Mouse (Mus musculus) forebrain, postnatal 0 days (tissue): ENCODE results near the gene Ocel1. TPM values are rescaled to one million over a fixed set of nuclear protein-coding genes. Genes with fewer than 3 reads are reported as not detected.

Experiments used
- ATAC-seq: fragments of 200-750 bp; cut with Nextera tagmentation; 2 replicates; pipeline ENCODE4 v1.8.0; 2017; ENCODE audit warnings: mild to moderate bottlenecking, moderate library complexity
- DNase-seq: peaks from one replicate; pipeline ENCODE4 v3.0.0-alpha.2; 2015
- H3K27ac ChIP-seq: fragments of 300-500 bp; sonication (generic); 2 replicates; pipeline ENCODE4 v1.5.1; 2014; ENCODE audit warnings: low read depth, mild to moderate bottlenecking, antibody characterized with exemption, low read length, moderate library complexity, mixed read lengths
- H3K27me3 ChIP-seq: fragments of 300-500 bp; sonication (generic); 2 replicates; pipeline ENCODE4 v1.6.1; 2014; ENCODE audit warnings: mild to moderate bottlenecking, low read length, mixed read lengths; ENCODE audit not compliant: insufficient read depth
- H3K36me3 ChIP-seq: fragments of 300-500 bp; sonication (generic); 2 replicates; pipeline ENCODE4 v1.6.1; 2014; ENCODE audit warnings: mild to moderate bottlenecking, moderate library complexity; ENCODE audit not compliant: insufficient read depth
- H3K4me1 ChIP-seq: fragments of 300-500 bp; sonication (generic); 2 replicates; pipeline ENCODE4 v1.6.1; 2014; ENCODE audit warnings: antibody characterized with exemption; ENCODE audit not compliant: insufficient read depth
- H3K4me2 ChIP-seq: fragments of 300-500 bp; sonication (generic); 2 replicates; pipeline ENCODE4 v1.6.1; 2014; ENCODE audit warnings: low read depth, mild to moderate bottlenecking, moderate library complexity
- H3K4me3 ChIP-seq: fragments of 300-500 bp; sonication (generic); 2 replicates; pipeline ENCODE4 v1.5.1; 2014; ENCODE audit warnings: low read depth, low read length, mixed read lengths
- H3K9ac ChIP-seq: fragments of 300-500 bp; sonication (generic); 2 replicates; pipeline ENCODE4 v1.6.1; 2014; ENCODE audit warnings: mild to moderate bottlenecking
- H3K9me3 ChIP-seq: fragments of 300-500 bp; sonication (generic); 2 replicates; pipeline ENCODE4 v1.6.1; 2016; ENCODE audit warnings: low read length
- CTCF ChIP-seq: sonication (generic); IDR thresholded peaks from 2 replicates; pipeline ENCODE4 v1.5.1; 2016; ENCODE audit warnings: antibody characterized with exemption, control low read depth, low read depth
- WGBS: fragments of 180-500 bp; shearing (Covaris S2); extraction: QIAGEN DNeasy Blood & Tissue Kit; methylation state at CpG from one replicate; pipeline ENCODE4 v1.1.7; 2014; 5-methylcytosine and 5-hydroxymethylcytosine counted together
- polyA plus RNA-seq: library from polyadenylated mRNA; unstranded; fragments of >200 nt; fragmentation: Nextera tagmentation; extraction: Ambion mirVana; gene quantifications from 2 replicates; pipeline ENCODE4 v1.2.1, GENCODE M21; 2015
- total RNA-seq: library from RNA; depleted of rRNA; stranded (reverse); fragments of >200 nt; gene quantifications from 2 replicates; pipeline ENCODE4 v1.2.3, GENCODE M21; 2014

The Ocel1 gene
- total and polyA plus RNA-seq, 2 experiments from 2014 or later, result 6.6 to 14.3 TPM

DNA sequence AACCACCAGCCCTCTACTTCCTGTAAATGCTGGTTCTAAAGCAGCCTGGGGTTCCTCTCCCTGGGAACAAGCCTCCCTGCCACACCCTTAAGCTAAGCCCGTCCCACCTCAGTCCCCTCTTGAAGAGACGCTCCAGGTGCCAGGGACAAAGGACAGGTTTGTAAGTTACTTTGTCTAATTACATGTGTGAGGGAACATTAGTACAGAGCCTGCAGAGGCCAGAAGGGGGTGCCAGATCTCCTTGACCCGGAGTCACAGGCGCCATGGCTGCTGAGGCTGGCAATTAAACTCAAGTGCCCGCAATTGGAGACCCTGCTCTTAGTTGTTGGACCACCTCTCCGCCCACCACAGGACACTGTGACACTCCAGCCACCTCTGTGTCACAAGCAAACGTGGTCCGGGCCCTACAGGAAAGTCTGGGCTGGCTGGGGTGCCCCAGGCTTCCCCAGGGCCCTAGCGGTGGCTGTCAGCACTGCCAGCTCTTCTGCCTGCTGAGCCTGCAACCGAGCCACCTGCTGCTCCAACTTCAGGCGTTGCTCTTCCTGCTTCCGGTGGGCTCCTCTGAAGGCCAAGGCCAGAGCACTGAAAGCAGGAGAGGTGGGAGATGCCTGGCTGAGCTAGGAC, 14.2 kb downstream of the Ocel1 start:
- no peak overlapping the region for H3K9ac ChIP-seq
- H3K4me3 ChIP-seq, result no peak overlapping the region
- H3K4me2 ChIP-seq, result no peak overlapping the region
- no peaks in the 10 kb centered on the region for H3K27me3 ChIP-seq
- TF ChIP-seq CTCF, result no peak
- H3K9me3 ChIP-seq, result no peaks in the 10 kb centered on the region
- no peak overlapping the region for H3K27ac ChIP-seq
- H3K4me1 ChIP-seq, result peaks cover 4% of the 10 kb centered on the region; the same call in 1 of the 2 replicates
- ATAC-seq, result no peak
- 70% methylated on average over 12 of the region's 12 CpGs for WGBS
- no peak for DNase-seq
- H3K36me3 ChIP-seq, result no peaks in the 10 kb centered on the region

- H3K4me1 ChIP-seq, result no peaks in the 10 kb centered on the region
- H3K9ac ChIP-seq, result no peak overlapping the region
- no peak for DNase-seq
- WGBS, result 80% methylated on average over 1 of the region's 1 CpGs
- no peaks in the 10 kb centered on the region for H3K27me3 ChIP-seq
- H3K36me3 ChIP-seq, result no peaks in the 10 kb centered on the region
- ATAC-seq, result no peak
- H3K4me3 ChIP-seq, result no peak overlapping the region
- no peak overlapping the region for H3K4me2 ChIP-seq
- no peak for TF ChIP-seq CTCF
- no peaks in the 10 kb centered on the region for H3K9me3 ChIP-seq
- H3K27ac ChIP-seq, result no peak overlapping the region
Observed at GRCm38 (mm10) chr8:71388267-71388666, 17.2 kb downstream of the Ocel1 start.

GRCm38 (mm10) chr8:71391696-71392095, 20.6 kb downstream of the Ocel1 start:
- H3K4me2 ChIP-seq, result no peak overlapping the region
- no peaks in the 10 kb centered on the region for H3K9me3 ChIP-seq
- TF ChIP-seq CTCF, result no peak
- no peak overlapping the region for H3K9ac ChIP-seq
- H3K4me1 ChIP-seq, result no peaks in the 10 kb centered on the region
- H3K27me3 ChIP-seq, result no peaks in the 10 kb centered on the region
- H3K27ac ChIP-seq, result no peak overlapping the region
- no peak overlapping the region for H3K4me3 ChIP-seq
- 91% methylated on average over 2 of the region's 2 CpGs for WGBS
- no peak for DNase-seq
- ATAC-seq, result no peak
- H3K36me3 ChIP-seq, result no peaks in the 10 kb centered on the region

GRCm38 (mm10) chr8:71392391-71392790, 21.3 kb downstream of the Ocel1 start:
- no peak overlapping the region for H3K4me3 ChIP-seq
- H3K27ac ChIP-seq, result no peak overlapping the region
- DNase-seq (no peak), ATAC-seq (no peak)
- H3K4me2 ChIP-seq, result no peak overlapping the region
- no peaks in the 10 kb centered on the region for H3K36me3 ChIP-seq
- peaks cover 2% of the 10 kb centered on the region for H3K4me1 ChIP-seq
- no peak for TF ChIP-seq CTCF
- WGBS, result 78% methylated on average over 5 of the region's 5 CpGs
- H3K9ac ChIP-seq, result no peak overlapping the region
- H3K27me3 ChIP-seq, result no peaks in the 10 kb centered on the region
- H3K9me3 ChIP-seq, result no peaks in the 10 kb centered on the region

DNA sequence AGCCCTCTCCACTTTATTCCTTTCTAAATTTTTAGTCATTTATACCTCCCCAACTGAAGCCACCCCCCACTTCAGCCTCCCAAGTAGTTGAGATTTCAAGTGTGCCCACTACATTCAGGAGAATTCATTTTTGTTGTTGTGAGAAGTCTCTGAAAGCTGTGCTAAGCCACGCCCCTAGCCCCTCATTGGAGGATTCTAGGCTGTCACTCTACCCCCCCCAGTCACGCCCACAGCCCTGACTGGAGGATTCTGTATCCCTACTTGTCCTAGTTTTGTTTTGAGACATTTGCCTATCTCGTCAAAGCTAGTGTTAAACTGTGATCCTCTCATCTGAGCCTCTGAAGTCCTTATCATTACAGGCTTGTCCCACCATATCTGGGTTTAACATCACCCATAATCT, 21.8 kb downstream of the Ocel1 start:
- H3K4me3 ChIP-seq, result no peak overlapping the region
- H3K27ac ChIP-seq, result no peak overlapping the region
- no peak overlapping the region for H3K4me2 ChIP-seq
- no peaks in the 10 kb centered on the region for H3K9me3 ChIP-seq
- DNase-seq (no peak), ATAC-seq (no peak)
- peaks cover 6% of the 10 kb centered on the region for H3K4me1 ChIP-seq
- WGBS, result 8% methylated on average over 3 of the region's 3 CpGs
- H3K36me3 ChIP-seq, result no peaks in the 10 kb centered on the region
- H3K27me3 ChIP-seq, result no peaks in the 10 kb centered on the region
- no peak for TF ChIP-seq CTCF
- no peak overlapping the region for H3K9ac ChIP-seq

- H3K9ac ChIP-seq, result no peak overlapping the region
- H3K9me3 ChIP-seq, result no peaks in the 10 kb centered on the region
- 77% methylated on average over 7 of the region's 7 CpGs for WGBS
- peaks cover 7% of the 10 kb centered on the region for H3K36me3 ChIP-seq
- no peak overlapping the region for H3K4me2 ChIP-seq
- no peak for TF ChIP-seq CTCF
- no peak overlapping the region for H3K4me3 ChIP-seq
- H3K4me1 ChIP-seq, result peaks cover 6% of the 10 kb centered on the region
- no peak overlapping the region for H3K27ac ChIP-seq
- H3K27me3 ChIP-seq, result no peaks in the 10 kb centered on the region
- DNase-seq (no peak), ATAC-seq (no peak)
Observed at GRCm38 (mm10) chr8:71394481-71394880, 23.4 kb downstream of the Ocel1 start.

GRCm38 (mm10) chr8:71395071-71395470, 24.0 kb downstream of the Ocel1 start:
- DNase-seq (no peak), ATAC-seq (no peak)
- Histone ChIP-seq H3K4me2 (no peak overlapping the region), H3K4me3 (no peak overlapping the region), H3K4me1 (peaks cover 6% of the 10 kb centered on the region), H3K9me3 (no peaks in the 10 kb centered on the region), H3K36me3 (peaks cover 7% of the 10 kb centered on the region), H3K9ac (no peak overlapping the region), H3K27ac (no peak overlapping the region), H3K27me3 (no peaks in the 10 kb centered on the region)
- WGBS, result 91% methylated on average over 10 of the region's 10 CpGs
- TF ChIP-seq CTCF, result no peak
